Mouse (Mus musculus) testis, adult 2 months (tissue): ENCODE measurements around the gene Cldn7. TPM values are rescaled to one million over a fixed set of nuclear protein-coding genes. Genes with fewer than 3 reads are reported as not detected.
"Not testable (repeated sequence)": the region's sequence is repeated elsewhere in the genome, so short reads cannot be mapped to it uniquely, and the experiment has no call there.

Source experiments
- H3K27ac ChIP-seq: fragments of 200-500 bp; 2 replicates; pipeline ENCODE4 v1.5.1; 2012; ENCODE audit warnings: low read depth, low read length; ENCODE audit not compliant: control insufficient read depth, insufficient read depth
- H3K27me3 ChIP-seq: fragments of 200-500 bp; 2 replicates; pipeline ENCODE4 v1.6.1; 2012; ENCODE audit warnings: mild to moderate bottlenecking, low read length, moderate library complexity; ENCODE audit not compliant: control insufficient read depth, insufficient read depth
- H3K36me3 ChIP-seq: fragments of 200-500 bp; 2 replicates; pipeline ENCODE4 v1.6.1; 2012; ENCODE audit warnings: mild to moderate bottlenecking, low read length; ENCODE audit not compliant: control insufficient read depth, insufficient read depth
- H3K4me1 ChIP-seq: fragments of 200-500 bp; 2 replicates; pipeline ENCODE4 v1.6.1; 2012; ENCODE audit warnings: low read length; ENCODE audit not compliant: control insufficient read depth, insufficient read depth
- H3K4me3 ChIP-seq: fragments of 200-500 bp; 2 replicates; pipeline ENCODE4 v1.5.1; 2012; ENCODE audit warnings: low read depth, mild to moderate bottlenecking, low read length, moderate library complexity, mixed read lengths; ENCODE audit not compliant: control insufficient read depth
- CTCF ChIP-seq: fragments of 200-500 bp; IDR thresholded peaks from 2 replicates; pipeline ENCODE4 v1.5.1; 2012; ENCODE audit warnings: low read depth, mild to moderate bottlenecking, inconsistent platforms, low read length, moderate library complexity; ENCODE audit not compliant: control insufficient read depth, insufficient read depth, insufficient replicate concordance
- POLR2A ChIP-seq: fragments of 200-500 bp; IDR thresholded peaks from 2 replicates; pipeline ENCODE4 v1.6.1; 2012; ENCODE audit warnings: low read depth, mild to moderate bottlenecking, inconsistent platforms, low read length, moderate library complexity; ENCODE audit not compliant: control insufficient read depth
- polyA plus RNA-seq: library from polyadenylated mRNA; depleted of rRNA; stranded (reverse); fragments of >200 nt; gene quantifications from 2 replicates; pipeline ENCODE4 v1.2.3, GENCODE M21; 2012; rRNA removed

Gene Cldn7
- polyA plus RNA-seq, result 3.0 and 4.9 TPM in 2 replicates

DNA sequence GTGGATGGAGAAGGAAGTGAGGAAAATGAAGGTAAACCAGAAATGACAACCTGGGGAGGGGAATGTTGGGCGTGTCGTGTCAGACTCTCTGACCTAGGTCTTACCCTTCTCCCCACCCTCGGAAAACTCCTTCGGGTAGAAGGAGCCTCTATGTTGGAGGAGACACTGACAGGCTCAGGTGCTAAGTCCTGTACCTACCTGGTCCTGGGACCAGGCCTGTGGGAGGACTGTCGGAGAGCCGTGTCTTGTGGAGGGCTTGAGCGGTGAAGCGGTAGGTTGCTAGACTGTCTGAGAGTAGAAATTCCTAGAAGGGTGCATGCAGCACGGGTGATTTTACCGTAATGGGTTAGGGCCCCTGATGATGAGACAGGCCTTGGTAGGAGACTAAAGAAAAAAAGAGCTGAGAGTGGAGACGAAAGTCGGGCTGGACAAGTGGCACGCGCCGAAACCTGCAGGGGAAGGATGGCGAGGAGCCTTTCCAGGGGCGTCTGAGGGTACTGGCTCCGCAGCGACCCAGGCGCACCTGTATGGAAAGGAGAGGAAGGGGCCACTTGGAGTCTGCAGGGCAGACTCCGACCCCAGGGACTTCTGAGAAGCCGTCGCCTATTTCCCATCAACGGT is at the start of gene Cldn7:
Cldn7 (plus strand) TSS at position 130 of the 621 bp plus-strand sequence.
- TF ChIP-seq POLR2A, result no peak
- no peak for TF ChIP-seq CTCF
- Histone ChIP-seq H3K4me1 (peaks cover 20% of the 10 kb centered on the region), H3K27ac (no peak within 1 kb of the TSS), H3K4me3 (peak within 1 kb of the TSS; percentile 33), H3K36me3 (no peaks in the 10 kb centered on the region; the same call in 1 of the 2 replicates), H3K27me3 (no peaks in the 10 kb centered on the region)

DNA sequence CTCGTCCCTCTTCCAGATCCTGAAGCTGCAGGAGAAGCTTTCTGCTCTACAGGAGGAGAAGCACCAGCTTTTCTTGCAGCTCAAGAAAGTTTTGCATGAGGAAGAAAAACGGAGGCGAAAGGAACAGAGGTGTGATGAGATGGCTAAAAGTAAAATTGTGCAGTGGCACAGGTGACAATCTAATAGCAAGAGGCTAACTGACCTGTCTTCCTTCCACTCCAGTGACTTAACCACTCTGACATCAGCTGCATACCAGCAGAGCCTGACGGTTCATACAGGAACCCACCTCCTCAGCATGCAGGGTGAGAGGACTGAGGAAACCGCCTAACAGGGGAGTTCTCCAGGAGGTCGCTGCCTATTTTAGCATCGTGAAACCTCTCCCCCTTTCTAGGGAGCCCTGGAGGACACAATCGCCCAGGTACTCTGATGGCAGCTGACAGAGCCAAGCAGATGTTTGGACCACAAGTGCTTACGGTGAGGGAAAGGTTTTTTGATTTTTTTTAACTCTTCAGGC is 49.6 kb upstream of the Cldn7 start:
- TF ChIP-seq CTCF, result no peak
- TF ChIP-seq POLR2A, result no peak
- H3K36me3 ChIP-seq, result peaks cover 10% of the 10 kb centered on the region
- no peaks in the 10 kb centered on the region for H3K27me3 ChIP-seq
- peaks cover 18% of the 10 kb centered on the region for H3K4me1 ChIP-seq
- no peak overlapping the region for H3K27ac ChIP-seq
- H3K4me3 ChIP-seq, result peak overlapping the region; percentile 86

DNA sequence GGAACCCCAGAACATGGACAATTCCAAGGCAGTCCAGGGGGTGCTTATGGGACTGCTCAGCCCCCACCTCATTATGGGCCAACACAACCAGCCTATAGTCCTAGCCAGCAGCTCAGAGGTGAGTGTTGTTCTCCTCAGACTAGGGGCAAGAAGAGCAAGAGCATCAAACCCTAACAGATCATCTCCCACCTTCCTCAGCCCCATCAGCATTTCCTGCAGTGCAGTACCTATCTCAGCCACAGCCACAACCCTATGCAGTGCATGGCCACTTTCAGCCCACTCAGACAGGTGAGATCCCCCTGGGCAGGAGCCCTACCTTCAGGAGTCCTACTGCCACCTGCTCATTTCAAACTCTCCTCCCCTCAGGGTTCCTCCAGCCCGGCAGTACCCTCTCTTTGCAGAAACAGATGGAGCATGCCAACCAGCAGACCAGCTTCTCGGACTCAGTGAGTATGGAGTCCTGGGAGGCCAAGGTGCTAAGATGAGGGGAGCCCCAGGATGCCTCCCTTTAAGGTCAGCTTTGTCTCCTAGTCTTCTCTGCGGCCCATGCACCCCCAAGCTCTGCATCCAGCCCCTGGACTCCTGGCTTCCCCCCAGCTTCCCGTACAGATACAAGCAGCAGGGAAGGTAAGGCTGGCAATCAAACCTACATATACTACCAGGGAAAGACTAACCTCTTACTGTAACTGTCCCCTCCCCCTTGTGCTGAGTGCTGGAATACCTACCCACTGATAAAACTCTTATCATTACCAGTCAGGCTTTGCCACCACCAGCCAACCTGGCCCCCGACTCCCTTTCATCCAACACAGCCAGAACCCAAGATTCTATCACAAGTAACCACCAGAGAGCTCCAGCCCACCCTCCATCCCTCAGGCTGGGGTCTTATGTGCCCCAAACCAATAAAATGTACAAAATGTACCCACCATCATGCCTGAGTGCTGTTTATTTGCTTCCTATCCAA is 48.6 kb upstream of the Cldn7 start:
- Histone ChIP-seq H3K4me1 (peaks cover 20% of the 10 kb centered on the region), H3K36me3 (peaks cover 7% of the 10 kb centered on the region), H3K4me3 (no peak overlapping the region), H3K27me3 (no peaks in the 10 kb centered on the region), H3K27ac (no peak overlapping the region)
- peak; percentile 17; the same call in 1 of the 2 replicates for TF ChIP-seq POLR2A
- TF ChIP-seq CTCF, result no peak

DNA sequence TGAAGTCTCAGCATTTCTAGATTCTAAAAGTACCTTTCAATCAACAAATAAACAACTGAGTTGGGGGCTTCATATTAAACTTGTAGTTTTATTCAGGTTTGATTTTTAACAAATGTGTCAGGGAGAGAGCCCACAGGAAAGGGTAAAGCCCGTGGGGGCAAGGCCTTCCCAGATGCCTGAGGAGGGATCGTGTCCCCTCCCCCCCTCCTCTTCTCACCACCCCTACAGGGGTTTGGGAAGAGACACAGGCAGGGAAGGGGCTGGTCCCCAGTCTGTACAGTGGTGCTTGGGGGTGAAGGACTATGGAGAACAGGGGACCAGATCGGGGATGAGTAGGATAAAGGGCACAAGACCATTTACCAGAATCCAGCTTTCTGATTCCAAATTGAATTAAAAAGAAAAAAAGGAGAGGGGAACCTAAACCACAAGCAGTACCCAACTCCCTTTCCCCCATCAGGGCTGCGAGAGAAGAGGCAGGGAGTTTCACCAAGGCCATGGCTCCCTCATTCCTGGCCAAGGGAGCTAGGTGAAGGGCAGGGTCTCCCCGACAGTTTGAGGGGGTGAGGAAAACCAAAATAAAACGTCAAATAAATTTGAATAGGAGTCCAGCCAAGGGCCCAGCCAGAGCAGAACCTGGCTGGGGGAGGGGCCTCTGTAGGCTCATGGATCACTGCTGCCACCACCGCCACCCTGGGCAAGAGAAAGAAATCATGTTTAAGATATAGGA is 47.8 kb upstream of the Cldn7 start:
- not testable (repeated sequence) for H3K27me3 ChIP-seq, H3K27ac ChIP-seq, H3K4me3 ChIP-seq, H3K36me3 ChIP-seq
- H3K4me1 ChIP-seq, result peaks cover 20% of the 10 kb centered on the region

DNA sequence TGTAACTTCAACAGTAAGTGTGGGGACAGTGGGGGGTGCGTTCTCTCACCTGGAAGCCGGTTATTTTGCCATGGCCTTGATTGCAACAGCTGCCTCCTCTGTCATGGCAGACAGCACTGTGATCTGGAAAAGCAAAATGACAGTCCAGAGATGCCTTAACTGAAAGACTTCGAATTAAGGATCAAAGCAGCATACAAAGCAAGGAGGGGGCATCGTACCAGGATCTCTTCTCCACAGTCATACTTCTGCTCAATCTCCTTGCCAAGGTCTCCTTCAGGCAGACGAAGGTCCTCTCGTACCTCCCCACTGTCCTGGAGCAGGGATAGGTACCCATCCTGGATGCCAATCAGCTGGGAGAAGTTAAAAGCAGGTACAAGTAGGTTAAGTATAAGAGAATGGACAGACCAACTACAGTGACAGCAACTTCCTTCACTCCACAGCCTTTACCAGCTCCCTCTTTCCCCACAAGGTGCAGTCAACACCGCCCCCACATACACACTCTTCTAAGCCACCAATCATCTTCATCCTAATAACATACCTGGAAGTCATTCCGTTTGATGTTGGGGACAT is 47.1 kb upstream of the Cldn7 start:
- no peak for TF ChIP-seq CTCF
- no peak for TF ChIP-seq POLR2A
- peaks cover 20% of the 10 kb centered on the region for H3K4me1 ChIP-seq
- H3K27me3 ChIP-seq, result no peaks in the 10 kb centered on the region
- H3K4me3 ChIP-seq, result no peak overlapping the region
- no peak overlapping the region for H3K27ac ChIP-seq
- H3K36me3 ChIP-seq, result peaks cover 7% of the 10 kb centered on the region

DNA sequence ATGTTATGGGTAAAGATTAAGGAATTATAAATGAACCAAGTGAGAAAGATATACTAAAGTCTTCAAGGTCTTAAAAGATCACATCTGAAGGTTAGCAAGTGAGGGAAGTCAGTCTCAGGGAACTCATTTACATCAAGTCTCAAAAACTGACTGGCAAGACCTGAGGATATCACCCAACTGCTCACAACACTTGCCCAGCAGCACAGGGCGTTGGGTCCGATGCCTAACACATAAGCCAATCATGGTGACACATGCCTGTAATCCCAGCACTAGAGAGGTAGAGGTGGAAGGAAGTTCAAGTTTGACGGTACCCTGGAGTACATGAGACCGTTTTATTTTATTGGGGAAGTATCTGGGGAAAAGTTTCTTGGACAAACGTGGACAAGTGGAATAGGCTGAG is 46.5 kb upstream of the Cldn7 start:
- no peak overlapping the region for H3K27ac ChIP-seq
- peaks cover 18% of the 10 kb centered on the region for H3K4me1 ChIP-seq
- TF ChIP-seq POLR2A (no peak), CTCF (no peak)
- H3K4me3 ChIP-seq, result no peak overlapping the region
- H3K27me3 ChIP-seq, result no peaks in the 10 kb centered on the region
- peaks cover 7% of the 10 kb centered on the region for H3K36me3 ChIP-seq
